Mouse (Mus musculus) layer of hippocampus, adult 2 months (tissue): ENCODE measurements around the gene Plpp1. TPM values are rescaled to one million over a fixed set of nuclear protein-coding genes. Genes with fewer than 3 reads are reported as not detected.

ENCODE experiments used
- DNase-seq, 2 experiments: peaks; one replicate each; pipeline ENCODE4 v3.0.0; 2022; ENCODE audit warnings: low spot score in 2 of 2
- H3K27ac ChIP-seq: fragments of 200-600 bp; 2 replicates; pipeline ENCODE4 v1.8.1; 2022
- H3K4me3 ChIP-seq: fragments of 200-600 bp; 2 replicates; pipeline ENCODE4 v1.8.1; 2022; ENCODE audit warnings: mild to moderate bottlenecking
- CTCF ChIP-seq: fragments of 200-600 bp; conservative IDR thresholded peaks from 2 replicates; pipeline ENCODE4 v1.8.1; 2022; ENCODE audit warnings: antibody characterized with exemption, mild to moderate bottlenecking, moderate library complexity
- total RNA-seq, 2 experiments: library from RNA; stranded (reverse); gene quantifications; 2 replicates each; pipeline ENCODE4 v1.2.3; 2021

Gene Plpp1
- total RNA-seq, 2 experiments from 2014 or later, result 30.4 to 30.8 TPM

GRCm38 (mm10) chr13:112786942-112787533, 13.6 kb upstream of the Plpp1 start:
- TF ChIP-seq CTCF, result no peak
- no peak overlapping the region for H3K27ac ChIP-seq
- DNase-seq, result no peak
- H3K4me3 ChIP-seq, result no peak overlapping the region

GRCm38 (mm10) chr13:112790774-112791173, 9.8 kb upstream of the Plpp1 start:
- no peak for TF ChIP-seq CTCF
- no peak for DNase-seq

GRCm38 (mm10) chr13:112791906-112792305, 8.7 kb upstream of the Plpp1 start:
- DNase-seq, result no peak
- no peak overlapping the region for H3K4me3 ChIP-seq
- no peak overlapping the region for H3K27ac ChIP-seq
- no peak for TF ChIP-seq CTCF

More at GRCm38 (mm10) chr13:112790774-112791173, 9.8 kb upstream of the Plpp1 start:
- Histone ChIP-seq H3K27ac (no peak overlapping the region), H3K4me3 (no peak overlapping the region)

GRCm38 (mm10) chr13:112798243-112798952, 2.2 kb upstream of the Plpp1 start:
- DNase-seq, result no peak
- Histone ChIP-seq H3K4me3 (no peak overlapping the region), H3K27ac (no peak overlapping the region)
- no peak for TF ChIP-seq CTCF

GRCm38 (mm10) chr13:112798953-112799305, 1.7 kb upstream of the Plpp1 start:
- DNase-seq, result no peak

GRCm38 (mm10) chr13:112799721-112800241, 811 bp upstream of the Plpp1 start:
- Histone ChIP-seq H3K4me3 (no peak overlapping the region), H3K27ac (no peak overlapping the region)
- no peak for DNase-seq
- TF ChIP-seq CTCF, result no peak

More at GRCm38 (mm10) chr13:112798953-112799305, 1.7 kb upstream of the Plpp1 start:
- no peak for TF ChIP-seq CTCF
- no peak overlapping the region for H3K4me3 ChIP-seq
- no peak overlapping the region for H3K27ac ChIP-seq

- Histone ChIP-seq H3K4me3 (peak overlapping the region; percentile 97), H3K27ac (peak overlapping the region; percentile 94)
- no peak for TF ChIP-seq CTCF
- peak; percentile 9 to 23 for DNase-seq
Observed at GRCm38 (mm10) chr13:112801381-112802004, 901 bp downstream of the Plpp1 start.

- TF ChIP-seq CTCF, result no peak
- H3K4me3 ChIP-seq, result no peak overlapping the region
- no peak overlapping the region for H3K27ac ChIP-seq
- DNase-seq, result no peak
Observed at GRCm38 (mm10) chr13:112803106-112803505, 2.5 kb downstream of the Plpp1 start.

- TF ChIP-seq CTCF, result no peak
- DNase-seq, result no peak
- Histone ChIP-seq H3K27ac (no peak overlapping the region), H3K4me3 (no peak overlapping the region)
Observed at GRCm38 (mm10) chr13:112803661-112804060, 3.1 kb downstream of the Plpp1 start.

- DNase-seq, result no peak
- no peak for TF ChIP-seq CTCF
- no peak overlapping the region for H3K27ac ChIP-seq
- H3K4me3 ChIP-seq, result no peak overlapping the region
Observed at GRCm38 (mm10) chr13:112805529-112805928, 4.9 kb downstream of the Plpp1 start.

- DNase-seq, result no peak
- no peak for TF ChIP-seq CTCF
- no peak overlapping the region for H3K27ac ChIP-seq
Observed at GRCm38 (mm10) chr13:112807936-112808667, 7.5 kb downstream of the Plpp1 start.

GRCm38 (mm10) chr13:112809504-112810247, 9.1 kb downstream of the Plpp1 start:
- Histone ChIP-seq H3K27ac (no peak overlapping the region), H3K4me3 (no peak overlapping the region)
- TF ChIP-seq CTCF, result no peak
- no peak for DNase-seq

More at GRCm38 (mm10) chr13:112807936-112808667, 7.5 kb downstream of the Plpp1 start:
- no peak overlapping the region for H3K4me3 ChIP-seq
